Mouse (Mus musculus) erythroblast, embryonic 14.5 days (primary cell): ENCODE results near the gene Alk. TPM values are rescaled to one million over a fixed set of nuclear protein-coding genes. Genes with fewer than 3 reads are reported as not detected.

Source experiments
- H3K27me3 ChIP-seq: 2 replicates; pipeline ENCODE4 v1.6.1; 2012; ENCODE audit warnings: inconsistent platforms; ENCODE audit not compliant: control insufficient read depth
- H3K36me3 ChIP-seq: 2 replicates; pipeline ENCODE4 v1.6.1; 2012; ENCODE audit warnings: mild to moderate bottlenecking, inconsistent platforms; ENCODE audit not compliant: control insufficient read depth
- H3K4me1 ChIP-seq: 2 replicates; pipeline ENCODE4 v1.6.1; 2012; ENCODE audit warnings: inconsistent platforms; ENCODE audit not compliant: control insufficient read depth
- H3K4me3 ChIP-seq: replicated peaks from 2 replicates; pipeline ENCODE3; 2012; ENCODE audit warnings: moderate library complexity, mild to moderate bottlenecking, inconsistent platforms
- H3K9me3 ChIP-seq: 2 replicates; pipeline ENCODE4 v1.6.1; 2012; ENCODE audit warnings: low read length, inconsistent platforms, mixed read lengths; ENCODE audit not compliant: control insufficient read depth
- GATA1 ChIP-seq: IDR thresholded peaks from 2 replicates; pipeline ENCODE4 v1.6.1; 2012; ENCODE audit warnings: low read length, inconsistent platforms, mixed read lengths
- TAL1 ChIP-seq: IDR thresholded peaks from 3 replicates; pipeline ENCODE4 v1.6.1; 2012; ENCODE audit warnings: low read length, inconsistent platforms, mixed read lengths
- polyA plus RNA-seq: library from polyadenylated mRNA; stranded (reverse); fragments of >175 nt; gene quantifications from 2 replicates; pipeline ENCODE4 v1.2.3, GENCODE M21; 2012

Alk gene
- polyA plus RNA-seq, 1 experiment: not detected

GRCm38 (mm10) chr17:72190536-72190935, 413.9 kb downstream of the Alk start:
- Histone ChIP-seq H3K9me3 (peaks cover 11% of the 10 kb centered on the region), H3K27me3 (no peaks in the 10 kb centered on the region), H3K4me3 (no peak overlapping the region), H3K4me1 (no peaks in the 10 kb centered on the region), H3K36me3 (no peaks in the 10 kb centered on the region)
- TF ChIP-seq TAL1: no peak
- no peak for TF ChIP-seq GATA1

DNA sequence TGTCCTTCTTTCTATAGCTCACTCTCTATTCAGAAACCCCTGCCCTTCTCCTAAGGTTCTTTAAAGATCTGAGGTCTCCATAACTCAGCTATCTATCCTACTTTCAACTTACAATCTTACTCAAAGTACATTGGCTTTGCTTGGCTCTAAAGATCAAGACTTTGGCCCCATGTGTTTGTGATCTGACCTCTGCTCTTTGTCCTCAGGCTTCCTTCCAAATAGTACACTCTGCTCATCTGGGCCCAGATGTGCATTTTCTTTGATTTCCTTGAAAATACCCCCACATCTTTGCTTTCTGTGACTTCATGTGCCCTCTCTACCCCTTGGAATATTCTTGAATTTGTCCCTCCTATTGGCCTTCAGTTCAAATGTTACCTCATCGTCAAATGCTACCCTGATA, 417.4 kb downstream of the Alk start:
- H3K27me3 ChIP-seq: no peaks in the 10 kb centered on the region
- H3K4me1 ChIP-seq: no peaks in the 10 kb centered on the region
- no peak for TF ChIP-seq TAL1
- TF ChIP-seq GATA1: no peak
- peaks cover 6% of the 10 kb centered on the region for H3K9me3 ChIP-seq
- no peak overlapping the region for H3K4me3 ChIP-seq
- H3K36me3 ChIP-seq: no peaks in the 10 kb centered on the region

GRCm38 (mm10) chr17:72182414-72182813, 422.0 kb downstream of the Alk start:
- H3K4me1 ChIP-seq: no peaks in the 10 kb centered on the region
- no peaks in the 10 kb centered on the region for H3K36me3 ChIP-seq
- H3K27me3 ChIP-seq: no peaks in the 10 kb centered on the region
- H3K4me3 ChIP-seq: no peak overlapping the region
- H3K9me3 ChIP-seq: peaks cover 10% of the 10 kb centered on the region; the same call in 1 of the 2 replicates
- TF ChIP-seq TAL1: no peak
- TF ChIP-seq GATA1: no peak

DNA sequence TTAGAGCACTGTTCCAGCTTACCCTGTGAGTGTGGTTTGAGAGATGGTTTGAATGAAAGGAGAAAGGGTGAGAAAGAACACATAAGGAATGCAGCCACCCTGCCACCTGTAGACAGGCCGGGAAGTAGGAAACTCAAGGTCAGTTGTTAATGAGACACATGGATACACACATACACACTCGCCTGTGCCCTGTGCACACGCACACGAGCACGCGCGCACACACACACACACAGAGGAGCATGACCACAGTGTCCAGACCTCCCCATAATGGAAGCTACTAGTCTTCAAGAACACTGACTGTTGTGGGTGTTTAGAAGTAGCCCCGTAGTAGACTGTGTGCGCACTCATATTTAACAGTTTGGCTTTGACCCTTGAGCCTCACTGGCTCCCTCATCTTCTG, 424.2 kb downstream of the Alk start:
- Histone ChIP-seq H3K9me3 (peaks cover 14% of the 10 kb centered on the region; the same call in 1 of the 2 replicates), H3K36me3 (no peaks in the 10 kb centered on the region), H3K27me3 (no peaks in the 10 kb centered on the region), H3K4me1 (no peaks in the 10 kb centered on the region), H3K4me3 (no peak overlapping the region)
- TF ChIP-seq GATA1: no peak
- no peak for TF ChIP-seq TAL1

GRCm38 (mm10) chr17:72179722-72180140, 424.7 kb downstream of the Alk start:
- Histone ChIP-seq H3K27me3 (no peaks in the 10 kb centered on the region), H3K4me1 (no peaks in the 10 kb centered on the region), H3K36me3 (no peaks in the 10 kb centered on the region), H3K9me3 (peaks cover 14% of the 10 kb centered on the region; the same call in 1 of the 2 replicates), H3K4me3 (no peak overlapping the region)
- no peak for TF ChIP-seq GATA1
- TF ChIP-seq TAL1: no peak

DNA sequence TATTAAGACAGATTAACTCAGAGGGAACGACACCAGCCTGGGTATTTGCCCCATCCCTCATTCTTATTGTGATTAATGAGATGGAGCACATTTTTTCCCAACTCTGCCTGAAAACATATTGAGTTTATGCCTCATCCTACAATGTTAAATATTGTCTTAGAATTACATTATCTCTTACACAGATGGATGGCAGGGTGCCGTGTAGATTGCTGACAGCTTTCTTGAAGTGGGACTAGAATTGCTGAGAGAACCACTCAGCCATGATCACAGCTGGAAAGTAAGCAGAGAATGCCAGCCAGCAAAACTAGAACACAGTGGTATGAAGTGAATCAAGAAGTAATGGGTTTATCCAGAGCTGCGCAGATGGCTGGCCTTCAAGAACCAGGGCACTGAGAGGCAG, 430.6 kb downstream of the Alk start:
- Histone ChIP-seq H3K4me3 (no peak overlapping the region), H3K4me1 (no peaks in the 10 kb centered on the region), H3K27me3 (no peaks in the 10 kb centered on the region), H3K9me3 (peaks cover 4% of the 10 kb centered on the region; the same call in 1 of the 2 replicates), H3K36me3 (no peaks in the 10 kb centered on the region)
- TF ChIP-seq GATA1: no peak
- TF ChIP-seq TAL1: no peak

DNA sequence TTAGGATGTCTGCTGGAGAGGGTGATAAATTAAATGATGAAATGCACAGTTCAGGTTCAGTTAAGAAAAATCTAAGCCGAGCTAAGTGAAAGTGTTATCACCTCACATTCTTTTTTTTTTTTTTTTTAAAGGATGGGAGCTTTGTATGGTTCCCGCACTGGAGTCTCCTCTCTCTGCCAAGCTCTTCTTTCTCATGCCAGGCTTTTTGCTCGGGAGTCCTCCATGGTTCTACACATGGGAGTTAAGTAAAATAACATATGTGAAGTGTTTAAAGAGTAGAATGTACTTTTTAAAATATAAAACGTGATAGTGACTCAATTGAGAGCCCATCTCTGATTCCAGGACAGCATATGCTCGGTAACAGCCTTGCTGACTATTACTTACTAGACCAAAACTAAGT, 436.3 kb downstream of the Alk start:
- no peaks in the 10 kb centered on the region for H3K36me3 ChIP-seq
- H3K9me3 ChIP-seq: no peaks in the 10 kb centered on the region; the same call in 1 of the 2 replicates
- TF ChIP-seq TAL1: no peak
- no peak for TF ChIP-seq GATA1
- H3K4me3 ChIP-seq: no peak overlapping the region
- no peaks in the 10 kb centered on the region for H3K27me3 ChIP-seq
- no peaks in the 10 kb centered on the region for H3K4me1 ChIP-seq

- Histone ChIP-seq H3K9me3 (peaks cover 4% of the 10 kb centered on the region), H3K4me3 (no peak overlapping the region), H3K36me3 (no peaks in the 10 kb centered on the region), H3K27me3 (no peaks in the 10 kb centered on the region), H3K4me1 (no peaks in the 10 kb centered on the region)
- no peak for TF ChIP-seq TAL1
- no peak for TF ChIP-seq GATA1
Measured at GRCm38 (mm10) chr17:72158857-72159385, 445.5 kb downstream of the Alk start.

- Histone ChIP-seq H3K36me3 (no peaks in the 10 kb centered on the region), H3K9me3 (peaks cover 6% of the 10 kb centered on the region), H3K4me1 (no peaks in the 10 kb centered on the region), H3K4me3 (no peak overlapping the region), H3K27me3 (no peaks in the 10 kb centered on the region)
- TF ChIP-seq GATA1 (no peak), TAL1 (no peak)
Measured at GRCm38 (mm10) chr17:72157830-72158629, 446.4 kb downstream of the Alk start.
